Mouse (Mus musculus) thymus, postnatal 4 days (tissue): ENCODE results near the gene Tas2r130.
"Not testable (repeated sequence)": the region's sequence is repeated elsewhere in the genome, so short reads cannot be mapped to it uniquely, and the experiment has no call there.

Experiments
- DNase-seq: peaks from one replicate; pipeline ENCODE4 v3.0.0; 2021

The Tas2r130 gene

DNA sequence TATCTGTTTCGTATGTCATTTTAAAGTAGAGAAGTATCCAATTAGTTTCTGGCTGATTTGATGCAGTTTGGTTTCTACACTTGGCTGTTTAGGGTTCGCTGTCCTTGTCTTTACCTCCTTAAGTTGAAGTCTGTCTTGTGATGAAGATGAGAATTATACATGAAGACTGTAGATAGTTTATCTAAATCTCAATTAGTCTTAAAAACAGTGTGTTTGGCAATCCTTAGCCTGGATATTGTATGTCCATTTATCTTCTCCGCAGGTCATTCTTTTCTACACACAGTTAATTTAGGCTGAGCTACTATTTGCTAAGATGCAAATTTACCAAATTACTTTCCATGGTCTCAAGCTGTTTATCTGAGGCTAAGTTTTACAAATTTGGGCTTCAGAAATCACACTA is at the start of gene Tas2r130:
Gene Tas2r130, minus strand, starts transcription at position 101 of the 400 bp plus-strand sequence.
- DNase-seq: no peak

DNA sequence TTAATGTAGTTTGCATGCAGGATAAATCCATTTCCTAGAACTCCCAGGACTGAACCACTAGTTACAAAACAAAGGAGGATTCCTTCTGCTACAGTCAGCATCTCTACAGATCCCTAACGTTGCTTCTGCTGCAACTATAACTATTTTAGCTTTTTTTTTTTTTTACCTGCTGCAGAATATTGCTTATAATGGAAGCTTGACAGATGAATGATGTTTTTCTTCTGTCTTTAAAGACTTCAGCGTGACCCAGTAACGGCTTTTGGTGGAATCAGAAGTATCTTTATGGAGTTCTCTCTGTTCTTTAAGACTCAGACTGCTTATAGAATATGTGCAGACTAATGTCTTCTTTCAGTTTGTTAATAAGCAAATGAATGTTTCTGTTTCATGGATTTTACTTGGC is 48.1 kb upstream of the Tas2r130 start, which contains the start of gene Tas2r106:
Gene Tas2r106, minus strand, starts transcription at position 101 of the 400 bp plus-strand sequence.
- no peak for DNase-seq

DNA sequence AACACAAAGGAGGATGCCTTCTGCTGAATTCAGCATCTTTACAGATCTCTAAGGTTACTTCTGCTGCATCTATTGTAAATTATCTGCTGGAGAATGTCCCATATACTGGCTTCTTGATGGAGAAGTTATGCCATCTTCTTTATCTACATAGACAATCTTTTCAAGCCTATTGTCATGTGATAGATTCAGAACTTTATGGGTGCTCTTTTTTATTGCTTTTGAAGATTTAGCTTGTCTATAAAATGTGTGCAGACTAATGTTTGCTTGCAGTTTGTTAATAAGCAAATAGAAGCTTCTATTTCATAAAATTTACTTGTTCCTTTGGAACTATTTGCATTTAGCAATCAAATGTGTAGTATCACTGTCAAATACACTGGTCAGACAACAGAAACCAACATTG is 29.3 kb upstream of the Tas2r130 start, which contains the start of gene Tas2r107:
Gene Tas2r107, minus strand, starts transcription at position 101 of the 400 bp plus-strand sequence.
- no peak for DNase-seq

DNA sequence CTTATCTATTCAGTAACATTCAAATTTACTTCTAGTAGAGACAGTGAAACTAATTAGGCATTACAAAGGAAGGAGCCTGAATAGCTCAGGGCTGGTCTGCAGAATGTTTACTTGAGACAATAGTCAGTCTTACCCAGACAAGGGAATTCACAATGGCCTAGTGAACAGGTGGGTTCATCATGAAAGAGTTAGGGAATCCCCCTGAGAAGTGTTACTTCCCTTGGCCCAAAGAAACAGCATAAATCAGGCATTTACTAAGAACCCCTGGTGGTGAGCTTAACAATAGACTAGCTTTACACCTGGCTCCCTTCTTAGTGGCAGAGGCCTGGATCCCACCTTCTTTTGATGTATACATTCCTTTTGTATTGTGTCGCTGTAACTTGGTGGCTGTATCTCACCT is 20.8 kb downstream of the Tas2r130 start:
- DNase-seq: not testable (repeated sequence)

DNA sequence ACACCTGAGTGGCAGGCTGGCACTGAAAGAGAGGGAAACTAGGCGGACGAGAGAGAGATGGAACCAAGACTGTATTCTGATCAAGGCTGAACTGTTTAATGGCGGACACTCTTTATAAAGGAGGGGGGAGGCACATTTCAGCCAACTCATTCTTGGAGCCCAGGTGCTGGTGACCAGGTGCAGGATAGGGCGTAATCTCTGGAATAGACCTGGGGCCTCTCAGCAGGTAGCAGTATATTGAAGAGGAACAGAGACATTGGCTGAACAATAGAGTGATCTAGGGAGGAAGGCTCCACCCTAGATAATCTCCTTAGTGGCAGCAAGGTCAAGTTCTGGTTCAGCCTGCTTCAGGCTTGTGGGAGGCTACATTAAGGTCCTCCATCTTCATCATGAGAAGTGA is 25.9 kb downstream of the Tas2r130 start:
- DNase-seq: no peak
